In the genomic region with DNA sequence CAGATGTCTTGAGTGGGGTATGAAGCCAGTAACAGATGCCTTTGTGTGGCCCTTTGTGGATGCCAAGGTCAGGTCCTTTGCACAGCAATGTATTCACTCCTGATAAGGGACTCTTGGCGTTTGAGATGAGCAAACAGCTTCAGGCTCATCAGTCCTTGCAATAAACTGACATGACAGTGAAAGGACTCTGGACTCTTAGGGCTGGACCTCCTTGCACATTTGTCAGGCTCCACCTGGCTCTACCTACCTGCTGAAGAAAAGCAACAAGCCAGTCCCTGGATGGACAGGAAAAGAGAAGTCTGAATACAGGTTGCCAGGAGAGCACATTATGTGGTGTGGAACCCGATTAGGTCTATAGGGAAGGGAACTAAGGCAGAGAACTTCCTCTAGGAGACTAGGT, we compare ENCODE assay signal across 23 mouse cellular contexts.
"Had no signal": no experiment of that assay in that cellular context is flagged by ENCODE, and none has a peak within 500 bp of the region (broad histone marks: within the 10 kb centered on the region; RNA-seq: fewer than 3 reads in every experiment).

No protein-coding gene starts in this region.

- H3K4me2 ChIP-seq: limb, embryonic 12.5 days; limb, embryonic 15.5 days; liver, embryonic 11.5 days; lung, embryonic 15.5 days; midbrain, embryonic 12.5 days; midbrain, embryonic 15.5 days; neural tube, embryonic 12.5 days; neural tube, embryonic 15.5 days; stomach, embryonic 15.5 days had no signal

- H3K4me1 ChIP-seq: limb, embryonic 12.5 days; limb, embryonic 15.5 days; neural tube, embryonic 12.5 days; neural tube, embryonic 15.5 days; stomach, embryonic 15.5 days had no signal

- ATAC-seq: midbrain, embryonic 15.5 days had no signal

- H3K4me3 ChIP-seq: layer of hippocampus, adult 2 months; left cerebral cortex, adult 2 months; limb, embryonic 12.5 days; limb, embryonic 15.5 days; lung, embryonic 15.5 days; midbrain, embryonic 12.5 days; midbrain, embryonic 15.5 days; neural tube, embryonic 12.5 days; neural tube, embryonic 15.5 days; stomach, embryonic 15.5 days had no signal

- H3K36me3 ChIP-seq: limb, embryonic 12.5 days; limb, embryonic 15.5 days; lung, embryonic 15.5 days; midbrain, embryonic 12.5 days; midbrain, embryonic 15.5 days; neural tube, embryonic 12.5 days; stomach, embryonic 15.5 days had no signal

- H3K27me3 ChIP-seq: limb, embryonic 12.5 days; limb, embryonic 15.5 days; lung, embryonic 15.5 days; midbrain, embryonic 12.5 days; midbrain, embryonic 15.5 days; neural tube, embryonic 12.5 days; neural tube, embryonic 15.5 days; stomach, embryonic 15.5 days had no signal

- H3K9me3 ChIP-seq: limb, embryonic 12.5 days; limb, embryonic 15.5 days; lung, embryonic 15.5 days; midbrain, embryonic 12.5 days; midbrain, embryonic 15.5 days; neural tube, embryonic 12.5 days; neural tube, embryonic 15.5 days; stomach, embryonic 15.5 days had no signal

- H3K9ac ChIP-seq: limb, embryonic 12.5 days; limb, embryonic 15.5 days; liver, embryonic 14.5 days; liver, postnatal 0 days; lung, embryonic 15.5 days; midbrain, embryonic 12.5 days; midbrain, embryonic 15.5 days; neural tube, embryonic 12.5 days; neural tube, embryonic 15.5 days; stomach, embryonic 15.5 days had no signal

- H3K27ac ChIP-seq: kidney, postnatal 0 days; layer of hippocampus, adult 2 months; left cerebral cortex, adult 2 months; limb, embryonic 12.5 days; limb, embryonic 15.5 days; liver, embryonic 14.5 days; lung, embryonic 15.5 days; midbrain, embryonic 12.5 days; midbrain, embryonic 15.5 days; neural tube, embryonic 12.5 days; neural tube, embryonic 15.5 days; stomach, embryonic 15.5 days had no signal

- DNase-seq: kidney, adult 2 months; kidney, postnatal 25 days; layer of hippocampus, postnatal 36 days; left cerebral cortex, postnatal 4 days; lung, postnatal 10 days; right cerebral cortex, adult 18-20 months; right cerebral cortex, postnatal 14 days; right cerebral cortex, postnatal 4 days; thymus, adult 18-20 months had no signal
